Mouse (Mus musculus) layer of hippocampus, adult 2 months (tissue): ENCODE measurements at regions not wholly inside any gene's neighbourhood (a gene's known extent, or its start where the extent isn't known, plus 50 kb on each side); places are given as distances from the start of the nearest gene placed in this dataset.

Experiments used
- DNase-seq, 2 experiments: peaks; one replicate each; pipeline ENCODE4 v3.0.0; 2022; ENCODE audit warnings: low spot score in 2 of 2
- H3K27ac ChIP-seq: fragments of 200-600 bp; 2 replicates; pipeline ENCODE4 v1.8.1; 2022
- H3K4me3 ChIP-seq: fragments of 200-600 bp; 2 replicates; pipeline ENCODE4 v1.8.1; 2022; ENCODE audit warnings: mild to moderate bottlenecking
- CTCF ChIP-seq: fragments of 200-600 bp; conservative IDR thresholded peaks from 2 replicates; pipeline ENCODE4 v1.8.1; 2022; ENCODE audit warnings: antibody characterized with exemption, mild to moderate bottlenecking, moderate library complexity

DNA sequence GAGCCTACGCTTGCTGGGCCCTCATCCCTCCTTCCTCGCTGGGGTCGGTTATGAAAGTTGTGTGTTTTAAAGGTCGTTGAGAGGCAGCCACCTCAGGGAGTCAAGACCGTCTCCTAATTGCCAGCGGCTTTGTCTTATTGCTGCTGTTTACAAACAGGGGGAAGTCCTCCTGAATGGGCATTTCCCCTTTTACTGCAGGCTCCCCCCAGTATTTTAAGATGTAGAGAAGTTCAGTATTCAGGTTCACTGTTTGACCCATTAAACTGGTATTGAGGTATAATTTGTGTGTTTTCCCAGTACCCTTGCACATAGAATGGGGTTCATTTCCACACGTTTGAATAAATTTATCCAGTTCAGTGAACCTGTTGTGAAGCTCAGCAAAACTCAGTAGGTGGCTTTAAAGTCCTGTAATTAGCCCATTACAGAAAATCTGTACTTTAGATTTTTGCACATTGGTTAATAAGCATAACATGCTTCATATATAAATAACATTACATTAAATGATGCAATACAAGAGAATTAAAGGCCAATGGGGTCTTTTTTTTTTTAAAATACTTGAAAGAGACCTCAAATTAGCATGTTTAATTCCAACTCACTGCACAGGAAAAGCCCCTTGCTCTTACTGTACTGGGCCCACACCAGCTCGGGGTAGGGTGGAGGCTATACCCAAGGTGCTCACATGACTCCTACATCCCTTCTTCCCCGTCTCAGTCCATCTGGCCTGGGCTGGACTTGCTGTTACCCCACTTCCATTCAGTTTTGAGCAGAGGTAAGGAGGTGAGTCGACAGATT lies 63.7 kb downstream of the Nkx2-1 start:
- Histone ChIP-seq H3K27ac (no peak overlapping the region), H3K4me3 (no peak overlapping the region)
- no peak for DNase-seq
- no peak for TF ChIP-seq CTCF

DNA sequence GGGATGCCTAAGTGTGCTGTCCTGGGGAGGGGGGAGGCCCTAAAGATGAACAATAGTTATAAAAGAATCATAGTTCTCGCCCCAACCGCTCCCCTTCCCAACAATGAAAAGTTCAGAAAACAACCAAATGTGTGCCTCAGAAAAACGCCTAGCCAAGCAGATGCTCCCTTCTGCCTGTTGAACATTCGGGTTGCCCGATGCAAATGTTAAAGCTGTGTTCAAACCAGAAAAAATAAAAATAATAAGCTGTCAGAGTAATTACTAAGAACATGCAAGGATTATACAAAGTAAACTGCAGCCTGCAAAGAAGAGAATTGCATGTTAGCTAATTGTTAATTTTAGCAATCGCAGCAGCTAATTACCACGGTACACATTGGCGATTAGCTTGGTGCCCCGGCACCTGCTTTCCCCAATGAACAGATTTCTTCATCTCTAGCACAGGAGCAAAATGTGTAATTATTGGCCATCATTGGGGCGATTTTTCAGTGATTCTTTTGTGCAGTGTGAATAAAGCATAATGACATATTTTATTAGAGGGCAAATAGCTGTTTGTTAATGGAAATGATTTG lies 65.7 kb downstream of the Nkx2-1 start:
- H3K4me3 ChIP-seq: no peak overlapping the region
- H3K27ac ChIP-seq: no peak overlapping the region
- no peak for DNase-seq
- no peak for TF ChIP-seq CTCF

DNA sequence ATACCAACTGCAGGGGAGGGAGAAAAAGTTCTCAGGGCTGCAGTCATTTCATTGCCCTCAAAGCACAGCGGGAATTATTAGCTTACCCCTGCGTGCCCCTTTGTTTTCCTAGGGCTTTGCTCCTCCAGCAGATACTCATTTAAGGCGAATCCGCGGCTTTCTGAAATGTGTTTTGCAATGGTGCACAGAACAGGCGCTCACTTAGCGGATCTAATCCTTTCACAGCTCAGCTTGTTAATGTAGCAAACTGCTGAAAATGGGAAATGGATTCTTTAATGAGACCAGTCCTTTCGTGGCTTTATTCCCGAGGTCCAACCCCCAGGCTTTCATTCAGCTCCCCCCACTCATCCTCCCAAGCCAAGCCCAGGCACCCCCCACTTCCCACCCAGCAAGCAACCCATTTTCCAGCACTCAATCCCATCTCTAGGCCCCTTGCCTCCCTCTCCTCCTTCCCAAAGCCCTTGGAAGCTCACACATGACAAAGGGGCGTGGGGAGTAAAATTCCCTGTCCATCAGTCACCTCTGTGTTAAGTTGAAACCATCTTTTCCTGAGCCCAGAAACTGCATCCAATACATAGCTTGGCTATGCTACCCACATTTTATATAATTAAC lies 77.1 kb downstream of the Nkx2-1 start:
- no peak for DNase-seq
- no peak overlapping the region for H3K4me3 ChIP-seq
- TF ChIP-seq CTCF: no peak
- no peak overlapping the region for H3K27ac ChIP-seq

DNA sequence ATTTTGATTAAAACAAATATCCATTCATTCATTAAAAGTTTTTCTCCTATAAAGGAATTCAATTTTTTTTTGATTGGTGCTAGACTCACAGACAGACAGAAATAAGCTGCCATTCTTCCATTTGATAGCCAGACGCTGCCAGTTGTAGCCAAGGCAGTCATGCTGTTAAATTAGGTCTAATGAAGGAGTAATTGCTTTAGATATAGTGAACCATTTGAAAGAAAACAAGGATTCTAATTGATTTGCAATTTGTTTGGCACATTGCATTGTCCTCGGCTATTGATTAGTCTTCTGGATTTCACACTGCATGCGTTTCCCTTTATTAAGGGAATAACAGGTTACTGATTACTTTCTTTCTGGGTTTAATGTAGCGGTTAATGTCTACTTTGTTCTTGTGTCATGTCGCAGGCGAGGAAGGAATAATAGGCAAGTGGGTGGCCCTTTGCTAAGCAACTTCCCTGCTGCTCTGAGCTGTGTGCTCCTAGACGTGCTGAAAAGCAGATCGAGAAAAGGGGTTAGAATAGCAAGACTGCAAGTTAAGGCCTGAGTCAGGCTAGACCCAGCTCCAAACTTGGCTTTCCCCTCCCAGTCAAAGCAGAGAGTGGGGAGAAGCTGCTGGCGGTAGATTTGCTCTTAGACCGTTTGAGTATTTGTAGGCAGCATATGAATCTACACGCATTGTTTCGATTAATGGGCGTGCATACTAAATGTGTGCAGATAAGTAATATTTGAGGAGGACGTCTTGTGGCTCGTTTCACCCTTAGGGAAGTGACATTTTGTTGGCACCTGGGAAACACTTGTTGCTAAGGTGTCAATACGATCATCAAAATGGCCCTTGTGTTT lies 77.8 kb downstream of the Nkx2-1 start:
- Histone ChIP-seq H3K27ac (no peak overlapping the region), H3K4me3 (no peak overlapping the region)
- no peak for TF ChIP-seq CTCF
- DNase-seq: no peak

DNA sequence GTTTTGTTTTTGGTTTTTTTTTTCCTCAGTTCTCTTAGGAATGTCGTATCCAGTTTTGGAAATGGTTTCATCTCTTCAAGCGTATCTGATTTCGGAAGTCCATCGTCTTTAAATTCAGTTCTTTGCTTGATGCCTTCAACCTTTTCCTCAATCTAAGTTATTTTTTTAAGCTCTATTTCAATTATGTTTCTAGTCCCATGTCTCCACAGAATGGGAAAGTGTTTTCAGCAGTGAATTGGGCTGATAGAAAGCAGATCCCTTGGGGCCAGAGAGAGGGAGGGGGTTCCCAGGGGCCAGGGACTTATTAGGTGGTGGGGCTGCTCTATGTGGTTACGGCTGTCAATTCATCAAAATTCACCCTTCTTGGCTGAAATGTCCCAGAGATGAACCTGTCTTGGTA lies 78.8 kb downstream of the Nkx2-1 start:
- TF ChIP-seq CTCF: no peak
- no peak overlapping the region for H3K27ac ChIP-seq
- DNase-seq: no peak
- no peak overlapping the region for H3K4me3 ChIP-seq

DNA sequence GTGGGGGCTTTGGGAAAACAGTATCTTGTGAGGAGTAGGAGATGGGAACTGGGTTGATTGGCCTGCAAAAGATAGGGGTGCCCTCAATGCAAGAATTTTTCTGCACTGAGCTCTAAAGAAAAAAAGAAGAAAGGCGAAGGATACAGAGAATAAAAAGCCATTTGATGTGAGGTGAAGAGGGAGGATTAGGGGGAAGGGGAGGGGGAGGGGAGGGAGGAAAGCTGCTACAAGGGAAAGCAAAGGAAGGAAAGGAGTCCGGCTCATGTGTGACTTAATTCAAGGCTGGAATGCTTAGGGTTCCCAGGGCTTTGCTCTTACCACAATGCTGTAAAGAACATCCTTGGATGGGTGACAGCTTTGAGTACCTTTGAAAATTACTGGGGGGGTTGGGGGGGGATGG lies 79.4 kb downstream of the Nkx2-1 start:
- TF ChIP-seq CTCF: no peak
- no peak for DNase-seq
- Histone ChIP-seq H3K27ac (no peak overlapping the region), H3K4me3 (no peak overlapping the region)

DNA sequence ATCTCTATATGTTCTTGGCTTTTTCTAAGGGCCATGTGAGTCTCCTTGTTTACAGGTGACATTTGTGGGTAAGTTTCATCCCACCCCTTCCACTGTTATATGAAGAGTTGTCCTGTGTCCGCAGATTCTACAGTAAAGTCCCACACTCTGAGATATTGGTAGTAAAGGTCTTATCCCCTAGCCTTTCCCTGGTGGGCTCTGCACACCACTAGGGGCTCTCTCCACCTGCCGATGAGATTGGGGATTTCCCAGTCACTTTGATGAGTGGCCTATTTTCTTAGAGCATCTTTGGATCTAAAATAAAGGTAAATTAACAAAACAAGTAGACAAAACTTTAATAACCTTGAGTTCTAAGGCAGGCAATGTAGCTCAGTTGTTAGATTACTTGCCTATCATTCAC lies 86.4 kb downstream of the Nkx2-1 start:
- Histone ChIP-seq H3K4me3 (no peak overlapping the region), H3K27ac (no peak overlapping the region)
- DNase-seq: no peak
- no peak for TF ChIP-seq CTCF

DNA sequence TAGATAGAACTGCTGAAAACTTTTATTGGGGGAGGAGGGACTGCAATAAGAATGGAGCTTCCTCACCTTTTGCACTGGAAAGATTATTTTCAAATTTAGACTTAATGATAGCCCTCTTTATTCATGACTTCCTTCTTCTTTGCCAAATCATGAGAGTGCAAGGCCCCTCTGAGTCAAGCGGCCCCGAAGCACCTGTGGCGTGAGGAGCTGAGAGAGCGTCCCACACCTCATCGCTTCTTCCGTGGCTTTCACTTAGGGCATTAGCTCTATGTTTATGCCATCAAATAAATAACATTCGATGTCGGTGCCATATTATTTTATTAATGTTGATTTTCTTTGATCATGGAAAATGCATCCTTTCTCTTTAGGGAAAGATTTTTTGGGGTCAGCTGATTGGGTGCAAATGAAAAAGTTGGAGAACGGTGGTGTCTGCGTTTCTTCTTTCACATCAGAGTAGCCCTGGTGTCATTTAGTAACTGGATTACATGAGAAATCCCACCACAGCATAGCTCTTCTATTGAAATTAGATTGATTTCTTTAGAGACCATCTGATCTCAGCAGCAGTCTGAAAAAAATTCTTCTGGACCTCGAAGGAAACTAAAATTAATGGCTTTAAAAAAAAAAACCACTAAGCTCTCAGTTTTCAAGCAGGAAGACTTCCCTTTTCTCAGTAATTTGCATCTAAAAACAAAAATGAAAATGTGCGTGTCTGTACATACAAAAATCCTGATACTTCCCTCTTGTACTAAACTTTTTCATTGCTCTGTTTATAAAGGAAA lies 87.7 kb downstream of the Nkx2-1 start:
- H3K4me3 ChIP-seq: no peak overlapping the region
- no peak for DNase-seq
- no peak overlapping the region for H3K27ac ChIP-seq
- no peak for TF ChIP-seq CTCF

DNA sequence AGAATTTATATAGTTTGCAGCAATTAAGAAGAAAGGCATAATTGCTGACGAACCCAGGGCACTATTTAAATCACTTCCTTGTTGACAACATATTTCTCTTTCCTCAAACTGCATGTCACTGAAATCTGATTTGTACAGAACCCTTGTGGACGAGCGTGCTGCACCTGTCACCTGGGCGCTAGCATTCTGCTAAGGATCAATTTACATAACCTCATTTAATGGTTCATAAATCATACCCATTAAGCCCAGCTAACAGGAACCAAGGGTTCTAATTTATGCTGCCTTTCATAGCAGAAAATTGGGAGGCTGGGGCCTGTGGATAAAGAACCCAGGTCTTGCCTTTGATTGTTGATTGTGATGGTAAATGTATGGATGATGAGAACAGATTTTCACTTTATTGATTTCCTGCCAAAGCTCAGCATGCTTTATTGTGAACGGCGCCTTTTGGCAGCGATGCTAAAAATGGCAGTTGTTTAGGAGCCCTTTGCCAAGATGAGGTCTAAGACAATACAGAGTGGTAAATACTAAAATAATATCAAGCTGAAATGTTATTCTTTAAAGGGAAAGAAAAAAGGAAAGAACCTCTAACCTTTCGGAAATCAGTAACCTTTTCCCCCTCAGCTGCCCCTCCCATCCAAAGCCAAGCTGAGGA lies 95.4 kb downstream of the Nkx2-1 start:
- no peak for TF ChIP-seq CTCF
- Histone ChIP-seq H3K27ac (no peak overlapping the region), H3K4me3 (no peak overlapping the region)
- DNase-seq: no peak

DNA sequence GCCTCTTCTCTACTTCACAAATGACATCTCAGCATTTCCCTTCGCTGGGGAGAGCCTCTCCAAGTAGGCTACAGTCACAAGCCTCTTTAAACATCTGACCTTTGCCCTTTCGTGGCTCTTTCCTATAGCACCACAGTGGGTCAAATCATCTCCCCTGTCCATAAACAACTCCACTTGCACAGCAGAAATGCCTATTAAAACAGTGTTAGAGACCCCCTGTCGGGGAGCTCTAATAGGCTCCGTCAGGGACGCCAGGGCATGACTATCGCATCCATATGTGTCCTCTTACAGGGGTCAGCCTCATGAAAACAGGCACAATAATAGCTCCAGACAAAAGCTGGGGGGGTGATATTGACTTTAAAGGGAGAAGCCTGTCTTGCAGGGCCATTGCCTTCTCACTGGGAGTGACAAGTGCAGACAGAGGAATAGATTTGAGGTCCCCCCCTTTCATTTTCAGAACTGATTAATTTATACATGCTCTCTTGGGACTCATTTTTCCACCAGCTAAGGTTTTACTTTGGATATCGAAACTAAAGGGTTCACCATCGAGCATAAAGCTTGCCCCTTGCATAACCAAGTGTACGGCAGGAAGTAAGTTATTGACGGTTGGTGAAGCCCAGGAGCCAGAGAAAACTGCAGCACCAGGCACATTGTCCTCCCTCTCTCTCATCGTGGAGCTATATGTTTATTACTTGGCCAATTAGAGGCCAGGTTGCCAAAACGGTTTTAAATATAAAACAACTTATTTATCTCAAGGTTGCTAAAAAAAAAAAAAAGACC lies 94.6 kb upstream of the Mbip start:
- H3K27ac ChIP-seq: no peak overlapping the region
- TF ChIP-seq CTCF: no peak
- H3K4me3 ChIP-seq: no peak overlapping the region
- DNase-seq: no peak

DNA sequence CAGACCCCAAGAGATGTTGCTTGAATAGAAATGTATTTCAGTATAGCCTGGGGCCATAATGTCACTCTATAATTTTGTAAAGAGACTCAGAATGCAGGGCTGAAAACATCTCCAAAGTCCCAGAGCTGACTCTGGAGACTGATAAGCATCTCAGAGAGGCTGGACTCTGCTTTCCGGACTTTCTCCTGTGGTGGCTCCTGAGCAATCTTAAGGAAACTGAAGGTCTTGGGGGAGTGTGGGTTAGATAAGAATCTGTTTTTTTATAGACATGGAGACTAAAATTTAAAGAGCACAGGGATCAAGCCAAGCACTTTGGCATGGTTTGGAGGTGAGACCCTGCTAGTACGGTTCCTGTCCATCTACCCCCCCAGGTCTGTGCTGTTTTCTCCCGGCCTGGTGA lies 92.7 kb upstream of the Mbip start:
- Histone ChIP-seq H3K27ac (no peak overlapping the region), H3K4me3 (no peak overlapping the region)
- no peak for TF ChIP-seq CTCF
- DNase-seq: no peak
